Mouse (Mus musculus): Measurements from ENCODE around the gene Efna2.

DNA sequence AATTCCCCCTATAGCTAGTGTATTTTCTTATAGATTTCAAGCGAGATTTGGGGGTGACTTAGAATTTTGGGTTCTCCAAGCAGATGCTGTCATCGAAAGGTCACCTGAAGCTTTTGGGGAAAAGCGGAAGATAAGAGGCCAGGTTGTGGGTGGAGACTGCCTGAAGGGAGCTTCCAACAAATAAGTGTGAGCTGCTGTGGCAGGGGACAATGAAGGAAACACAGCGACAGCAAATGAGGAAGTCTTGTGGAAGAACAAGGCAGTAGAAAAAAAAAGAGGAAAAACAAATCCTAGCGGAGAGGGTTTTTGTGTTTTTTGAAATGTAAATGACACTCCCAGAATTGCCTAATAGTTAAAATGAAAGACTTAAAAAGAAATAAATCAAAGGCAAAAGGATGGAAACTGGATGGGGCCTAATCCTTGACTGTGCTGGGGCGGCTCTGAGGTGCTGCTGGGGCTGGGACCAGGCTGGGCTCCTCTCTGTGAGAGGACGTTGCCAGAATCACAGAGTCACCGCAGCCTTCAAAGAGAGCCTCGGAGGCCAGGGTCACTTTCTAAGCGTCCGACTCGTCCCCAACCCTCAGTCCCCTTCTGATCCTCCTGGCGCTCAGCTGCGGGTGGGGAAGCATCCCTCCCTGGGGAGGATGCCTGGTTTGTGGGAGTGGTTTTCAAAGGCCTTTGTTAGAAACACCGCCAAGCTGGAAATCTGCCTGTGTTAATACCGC lies 35.9 kb downstream of the Efna2 start:
- TF ChIP-seq POLR2A (IDR thresholded peaks at IDR 0.05; ENCODE audit: extremely low read depth, insufficient read depth, low read length) (no peak), CTCF (IDR thresholded peaks at IDR 0.05; ENCODE audit: extremely low read depth, insufficient read depth, low read length) (no peak)
